Mouse (Mus musculus) bone marrow macrophage, adult 2 months (primary cell): ENCODE results near the gene Trpm3.

Experiments used
- CTCF ChIP-seq: IDR thresholded peaks from 2 replicates; pipeline ENCODE4 v1.5.1; 2012; ENCODE audit warnings: low read depth, mild to moderate bottlenecking, low read length, moderate library complexity
- POLR2A ChIP-seq: IDR thresholded peaks from 2 replicates; pipeline ENCODE4 v1.6.1; 2012; ENCODE audit warnings: mild to moderate bottlenecking, low read depth, low read length, borderline replicate concordance

GRCm38 (mm10) chr19:23026427-23026826, 887.6 kb downstream of the Trpm3 start:
- TF ChIP-seq CTCF (no peak), POLR2A (no peak)
